Mouse (Mus musculus) bone marrow macrophage, adult 2 months (primary cell): ENCODE measurements at regions not wholly inside any gene's neighbourhood (a gene's known extent, or its start where the extent isn't known, plus 50 kb on each side); places are given as distances from the start of the nearest gene placed in this dataset.
A peak's percentile ranks its signal among the peaks of the same experiment; 100 is the strongest.

ENCODE experiments used
- H3K27ac ChIP-seq: 2 replicates; pipeline ENCODE4 v1.5.1; 2012; ENCODE audit warnings: low read depth, low read length; ENCODE audit not compliant: insufficient read depth
- H3K4me1 ChIP-seq: 2 replicates; pipeline ENCODE4 v1.6.1; 2012; ENCODE audit warnings: low read length; ENCODE audit not compliant: control insufficient read depth, insufficient read depth
- H3K4me3 ChIP-seq: 2 replicates; pipeline ENCODE4 v1.5.1; 2012; ENCODE audit warnings: mild to moderate bottlenecking, low read length, moderate library complexity; ENCODE audit not compliant: insufficient read depth
- CTCF ChIP-seq: IDR thresholded peaks from 2 replicates; pipeline ENCODE4 v1.5.1; 2012; ENCODE audit warnings: low read depth, mild to moderate bottlenecking, low read length, moderate library complexity
- POLR2A ChIP-seq: IDR thresholded peaks from 2 replicates; pipeline ENCODE4 v1.6.1; 2012; ENCODE audit warnings: mild to moderate bottlenecking, low read depth, low read length, borderline replicate concordance

GRCm38 (mm10) chr15:72201791-72202190 is 1632.6 kb upstream of the Gm6569 start:
- no peak overlapping the region for H3K27ac ChIP-seq
- TF ChIP-seq CTCF, result no peak
- TF ChIP-seq POLR2A, result no peak
- no peaks in the 10 kb centered on the region for H3K4me1 ChIP-seq
- no peak overlapping the region for H3K4me3 ChIP-seq

GRCm38 (mm10) chr15:72205240-72205799 is 1629.0 kb upstream of the Gm6569 start:
- Histone ChIP-seq H3K4me3 (no peak overlapping the region), H3K27ac (no peak overlapping the region), H3K4me1 (no peaks in the 10 kb centered on the region)
- no peak for TF ChIP-seq POLR2A
- TF ChIP-seq CTCF, result no peak

- Histone ChIP-seq H3K4me1 (no peaks in the 10 kb centered on the region), H3K27ac (no peak overlapping the region), H3K4me3 (no peak overlapping the region)
- TF ChIP-seq CTCF (peak; percentile 49; the same call in 1 of the 2 replicates), POLR2A (no peak)
These were observed 1628.4 kb upstream of the Gm6569 start for GRCm38 (mm10) chr15:72205950-72206349.

- Histone ChIP-seq H3K4me1 (no peaks in the 10 kb centered on the region), H3K4me3 (no peak overlapping the region), H3K27ac (no peak overlapping the region)
- TF ChIP-seq CTCF (no peak), POLR2A (no peak)
These were observed 1626.8 kb upstream of the Gm6569 start for GRCm38 (mm10) chr15:72207589-72207988.

- Histone ChIP-seq H3K27ac (no peak overlapping the region), H3K4me1 (no peaks in the 10 kb centered on the region), H3K4me3 (no peak overlapping the region)
- no peak for TF ChIP-seq POLR2A
- no peak for TF ChIP-seq CTCF
These were observed 1626.3 kb upstream of the Gm6569 start for GRCm38 (mm10) chr15:72208076-72208475.

GRCm38 (mm10) chr15:72208973-72209372 is 1625.4 kb upstream of the Gm6569 start:
- H3K4me3 ChIP-seq, result no peak overlapping the region
- H3K27ac ChIP-seq, result no peak overlapping the region
- H3K4me1 ChIP-seq, result no peaks in the 10 kb centered on the region
- TF ChIP-seq POLR2A (no peak), CTCF (no peak)

- Histone ChIP-seq H3K4me1 (no peaks in the 10 kb centered on the region), H3K27ac (no peak overlapping the region), H3K4me3 (no peak overlapping the region)
- TF ChIP-seq POLR2A, result no peak
- no peak for TF ChIP-seq CTCF
These were observed 1616.6 kb upstream of the Gm6569 start for GRCm38 (mm10) chr15:72217731-72218130.

GRCm38 (mm10) chr15:72219985-72220384 is 1614.4 kb upstream of the Gm6569 start:
- TF ChIP-seq POLR2A (no peak), CTCF (no peak)
- no peaks in the 10 kb centered on the region for H3K4me1 ChIP-seq

GRCm38 (mm10) chr15:72220786-72221185 is 1613.6 kb upstream of the Gm6569 start:
- Histone ChIP-seq H3K4me1 (no peaks in the 10 kb centered on the region), H3K4me3 (no peak overlapping the region), H3K27ac (no peak overlapping the region)
- no peak for TF ChIP-seq POLR2A
- TF ChIP-seq CTCF, result no peak

More at GRCm38 (mm10) chr15:72219985-72220384, 1614.4 kb upstream of the Gm6569 start:
- Histone ChIP-seq H3K4me3 (no peak overlapping the region), H3K27ac (no peak overlapping the region)

- no peak for TF ChIP-seq CTCF
- no peak for TF ChIP-seq POLR2A
- Histone ChIP-seq H3K4me1 (no peaks in the 10 kb centered on the region), H3K27ac (no peak overlapping the region), H3K4me3 (no peak overlapping the region)
These were observed 1602.0 kb upstream of the Gm6569 start for GRCm38 (mm10) chr15:72232355-72232754.

GRCm38 (mm10) chr15:72264619-72265018 is 1569.7 kb upstream of the Gm6569 start:
- TF ChIP-seq CTCF (no peak), POLR2A (no peak)
- H3K4me1 ChIP-seq, result no peaks in the 10 kb centered on the region
- no peak overlapping the region for H3K27ac ChIP-seq
- no peak overlapping the region for H3K4me3 ChIP-seq
